Mouse (Mus musculus) cerebellum, postnatal 4 days (tissue): Measurements from ENCODE around the gene Tead1.

ENCODE experiments used
- DNase-seq, 2 experiments: peaks; one replicate each; pipeline ENCODE4 v3.0.0; 2022; ENCODE audit warnings: low spot score in 2 of 2, mixed read lengths in 1 of 2

Tead1 gene

DNA sequence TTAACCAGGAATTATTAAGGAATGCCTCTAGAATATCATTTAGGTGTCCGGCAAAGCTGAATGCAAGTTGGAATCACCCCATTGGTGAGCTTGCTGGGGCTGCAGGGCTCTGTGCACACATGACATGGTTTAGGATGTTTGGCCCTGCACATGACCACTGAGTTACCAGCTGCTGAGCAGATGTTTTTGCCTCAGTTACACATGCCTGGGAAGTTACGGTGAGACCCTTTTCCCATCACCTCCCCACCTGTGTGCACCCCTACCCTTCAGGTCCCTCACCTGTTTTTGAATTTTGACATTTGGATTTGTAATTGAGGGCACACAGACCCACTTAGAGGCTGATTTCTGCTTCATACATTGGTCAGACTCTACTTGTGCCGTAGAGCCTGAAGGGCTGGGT lies 6.9 kb downstream of the Tead1 start:
- no peak for DNase-seq

DNA sequence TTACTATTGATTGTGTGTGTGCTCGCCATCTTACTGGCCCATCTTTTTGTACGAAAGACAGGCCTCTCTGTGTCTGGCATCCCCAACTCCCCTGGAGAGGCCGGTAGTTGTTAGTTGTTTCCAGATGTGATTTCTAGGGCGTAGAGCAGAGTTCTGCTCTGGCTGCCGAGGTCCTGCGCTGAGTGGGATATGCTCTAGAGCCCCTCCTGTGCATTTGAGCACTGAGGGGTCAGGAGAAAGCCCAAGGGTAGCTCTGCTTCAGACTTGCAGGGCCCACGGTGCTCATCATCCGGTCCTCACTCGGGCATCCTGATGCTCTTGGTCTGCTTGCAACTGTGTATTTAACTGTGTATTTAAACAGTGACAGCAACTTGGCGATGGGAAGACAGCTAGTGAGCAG lies 7.5 kb downstream of the Tead1 start:
- no peak for DNase-seq

DNA sequence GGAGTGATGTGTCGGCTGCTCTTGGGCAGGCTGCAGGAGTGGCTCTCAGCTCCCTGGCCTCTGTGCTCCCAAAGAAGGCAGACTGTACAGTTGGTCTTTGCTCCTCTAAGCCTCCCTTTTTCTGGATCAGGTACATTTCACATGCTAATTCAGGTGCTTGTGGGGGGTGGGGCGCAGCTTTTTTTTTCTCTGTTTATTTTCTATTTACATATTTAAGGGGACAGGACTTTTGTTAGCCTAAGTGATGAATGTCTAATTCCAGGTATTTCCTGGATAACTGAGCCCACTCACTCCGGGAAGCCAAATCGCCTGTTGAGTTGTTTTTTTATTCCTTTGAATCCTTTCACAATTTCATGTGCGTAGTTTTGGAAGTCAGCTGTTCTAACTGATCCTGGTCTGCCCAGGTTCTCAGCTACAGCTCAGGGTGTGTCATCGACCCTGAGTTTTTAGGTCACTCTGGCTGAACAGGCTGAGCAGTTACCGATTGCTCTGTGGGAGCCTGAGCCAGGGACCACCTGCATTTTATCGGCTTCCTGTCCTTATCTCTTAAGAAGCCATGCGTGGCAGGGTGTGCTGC lies 9.4 kb downstream of the Tead1 start:
- DNase-seq = no peak

DNA sequence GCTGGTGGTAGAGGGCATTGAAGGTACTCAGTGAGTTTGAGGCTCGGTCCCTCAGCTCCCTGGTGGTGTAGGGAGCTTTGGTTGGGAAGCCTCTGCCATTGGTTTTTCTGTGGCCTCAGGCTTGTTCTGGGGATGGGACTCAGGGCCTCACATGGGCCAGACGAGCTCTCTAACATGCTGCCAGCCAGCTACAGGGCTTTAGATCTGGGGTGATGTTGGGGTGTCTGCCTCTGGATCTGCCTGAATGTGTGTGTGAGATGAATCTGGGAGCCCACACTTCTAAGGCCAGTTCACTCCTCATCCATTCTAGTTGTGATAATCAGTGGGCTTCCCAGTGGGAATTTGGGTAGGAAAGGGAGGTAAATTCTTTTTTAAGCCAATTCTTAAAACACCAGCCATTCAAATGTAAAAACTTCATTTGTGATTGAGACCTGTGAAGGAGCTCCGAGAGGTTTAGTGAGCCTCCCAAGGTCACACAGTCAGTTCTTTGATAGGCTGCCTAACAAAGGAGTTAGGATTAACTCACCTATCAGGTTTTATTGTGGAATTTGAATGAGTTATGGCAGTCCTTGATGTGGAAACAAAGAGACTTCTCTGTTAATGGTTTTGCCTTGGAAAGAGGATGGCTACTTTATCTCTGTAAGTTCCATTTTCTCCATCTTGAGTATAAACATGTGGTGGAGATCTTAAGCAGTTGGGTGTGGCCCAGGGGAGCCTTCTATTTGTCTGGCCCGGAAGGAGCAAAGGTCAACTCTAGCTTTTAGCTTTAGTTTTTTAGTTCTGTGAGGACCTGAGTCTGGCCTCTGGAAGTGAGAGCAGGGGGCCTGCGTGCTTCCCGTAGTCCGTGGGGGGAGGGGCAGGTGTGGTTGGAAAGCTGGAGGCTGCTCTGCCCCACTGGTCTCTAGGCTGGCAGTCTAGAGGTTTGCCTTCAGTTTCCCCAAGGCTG lies 12.0 kb downstream of the Tead1 start:
- no peak for DNase-seq

DNA sequence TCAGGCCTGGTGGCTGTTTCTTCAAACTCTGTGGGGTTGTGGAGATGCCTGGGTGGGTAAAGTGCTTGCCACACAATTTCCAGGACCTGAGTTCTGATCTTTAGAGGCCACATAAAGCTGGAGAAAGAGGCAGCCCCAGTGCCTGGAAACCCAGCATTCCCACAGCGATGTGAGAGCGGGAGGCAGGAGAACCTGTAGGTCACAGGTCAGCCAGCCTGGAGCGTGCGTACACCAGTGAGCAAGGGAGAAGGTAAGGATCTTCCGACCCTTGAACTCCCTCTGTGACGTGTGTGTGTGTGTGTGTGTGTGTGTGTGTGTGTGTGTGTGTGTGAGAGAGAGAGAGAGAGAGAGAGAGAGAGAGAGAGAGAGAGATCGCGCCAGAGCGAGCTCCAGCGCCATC lies 14.4 kb downstream of the Tead1 start:
- DNase-seq = no peak

DNA sequence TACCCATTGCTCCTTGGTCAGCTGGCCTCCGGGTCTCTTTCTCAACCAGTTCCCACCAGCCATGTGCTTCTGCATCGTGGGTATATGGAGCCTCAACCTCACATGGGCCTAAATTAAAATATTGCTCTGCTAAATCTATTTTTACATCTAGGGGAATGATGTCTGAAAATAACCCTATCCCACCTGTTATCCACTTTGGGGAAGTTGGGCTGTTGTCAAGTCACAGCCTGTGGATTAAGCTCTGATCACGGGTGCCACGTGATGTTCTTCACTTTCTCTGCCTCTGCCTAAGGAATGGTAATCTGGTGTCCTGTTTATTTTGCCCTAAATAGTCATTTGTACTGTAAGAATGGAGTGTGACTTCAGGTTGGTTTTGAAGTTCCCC lies 17.7 kb downstream of the Tead1 start:
- no peak for DNase-seq

DNA sequence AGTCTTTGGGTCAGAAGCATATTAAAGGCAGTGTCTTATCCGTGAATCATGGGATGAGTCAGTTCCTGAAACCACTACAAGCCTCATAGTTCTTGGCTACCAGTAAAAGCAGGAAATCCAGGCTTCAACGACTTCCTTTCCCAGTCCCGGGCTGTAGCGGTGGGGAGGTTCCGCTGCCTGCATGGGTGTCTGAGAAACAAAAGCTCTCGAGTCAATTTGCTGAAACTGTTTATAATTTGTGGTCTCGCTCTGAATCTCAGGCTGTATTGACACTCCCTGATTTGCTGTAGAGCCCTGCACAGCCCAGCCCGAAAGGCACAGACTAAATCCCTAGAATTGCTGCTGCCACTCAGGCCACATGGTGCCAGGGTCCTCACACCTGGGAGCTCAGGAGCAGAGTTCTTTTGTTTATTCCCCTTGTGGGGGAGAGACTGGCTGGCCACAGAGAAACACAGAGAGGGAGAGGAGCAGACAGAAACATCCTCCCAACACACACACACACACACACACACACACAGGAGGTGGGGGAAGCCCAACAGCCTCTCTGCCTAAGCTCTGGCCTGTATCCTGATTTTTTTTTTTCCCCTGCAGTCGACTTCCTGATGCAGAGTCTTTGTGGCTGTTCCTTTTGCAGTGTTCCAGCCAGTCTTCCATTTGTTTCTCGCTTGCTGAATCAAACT lies 18.2 kb downstream of the Tead1 start:
- DNase-seq = peak in 1 of 2 experiments; percentile 19

DNA sequence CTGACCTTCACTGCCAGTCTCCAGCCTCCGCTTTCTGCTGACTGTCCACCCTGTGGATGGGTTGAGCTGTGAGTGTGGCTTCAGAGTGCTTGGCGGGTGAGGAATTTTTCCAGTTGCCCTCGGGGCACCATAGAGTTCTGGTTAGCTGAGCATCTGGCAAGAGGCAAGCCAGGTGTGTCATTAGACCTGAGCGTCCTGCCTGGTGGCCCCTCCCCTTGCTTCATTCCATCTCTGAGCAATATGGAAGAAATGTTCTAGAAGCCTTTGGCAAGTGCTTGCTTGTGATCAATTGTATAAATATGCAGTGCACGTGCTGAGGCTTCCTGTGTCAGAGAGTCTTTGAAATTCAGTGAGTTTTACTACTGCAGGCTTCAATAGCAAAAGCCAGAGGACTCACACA lies 21.0 kb downstream of the Tead1 start:
- DNase-seq = no peak

DNA sequence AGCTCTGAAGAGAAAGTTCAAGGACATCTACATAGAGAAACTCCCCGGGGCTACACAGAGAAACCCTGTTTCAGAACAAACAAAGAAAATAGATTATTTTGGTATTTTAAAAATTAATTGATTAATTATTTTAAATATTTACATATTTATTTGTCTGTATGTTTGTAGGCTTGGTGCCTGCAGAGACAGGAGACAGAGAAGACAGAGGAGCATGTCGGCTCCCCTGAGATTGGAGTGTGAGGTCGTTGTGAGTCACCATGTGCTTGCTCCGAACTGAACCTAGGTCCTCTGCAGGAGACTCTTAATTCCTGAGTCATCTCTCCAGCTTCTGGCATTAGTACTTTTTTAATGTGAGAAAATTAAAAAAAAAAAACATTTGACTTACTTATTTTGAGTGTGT lies 24.2 kb downstream of the Tead1 start:
- DNase-seq = no peak

DNA sequence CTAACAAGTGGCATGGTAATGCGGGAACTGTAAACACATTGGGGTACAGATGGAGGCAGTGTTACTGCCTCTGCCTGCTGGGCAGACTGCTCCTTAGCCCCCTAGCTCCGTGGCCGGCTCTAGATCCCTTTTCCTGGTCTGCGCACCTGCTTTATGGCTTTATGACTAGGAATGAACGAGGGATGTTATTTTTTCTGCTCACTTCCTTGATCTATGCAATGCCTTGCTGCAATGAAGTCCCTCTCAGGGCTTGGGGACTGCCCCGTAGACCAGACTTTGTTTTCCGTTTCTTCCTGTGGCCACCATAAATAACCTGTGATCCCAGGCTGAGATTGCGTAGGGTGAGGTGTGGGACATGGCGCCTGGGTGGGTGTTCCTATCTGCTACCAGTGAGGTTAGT lies 26.8 kb downstream of the Tead1 start:
- no peak for DNase-seq

DNA sequence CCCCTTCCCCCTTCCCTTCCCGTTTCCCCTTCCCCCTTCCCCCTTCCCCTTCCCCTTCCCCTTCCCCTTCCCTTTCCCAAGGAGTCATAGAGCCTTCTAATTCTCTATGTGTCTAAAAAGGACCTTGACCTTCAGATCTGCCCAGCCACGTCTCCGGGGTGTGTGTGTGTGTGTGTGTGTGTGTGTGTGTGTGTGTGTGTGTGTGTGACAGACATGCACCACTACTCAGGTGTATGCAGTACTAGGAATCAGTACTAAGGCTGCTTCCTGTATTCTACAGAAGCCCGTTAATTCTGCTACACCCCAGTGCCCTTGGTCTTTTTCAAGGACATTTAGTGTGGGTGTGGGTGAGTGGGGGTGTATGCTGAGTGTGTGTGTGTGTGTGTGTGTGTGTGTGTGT lies 27.6 kb downstream of the Tead1 start:
- no peak for DNase-seq

DNA sequence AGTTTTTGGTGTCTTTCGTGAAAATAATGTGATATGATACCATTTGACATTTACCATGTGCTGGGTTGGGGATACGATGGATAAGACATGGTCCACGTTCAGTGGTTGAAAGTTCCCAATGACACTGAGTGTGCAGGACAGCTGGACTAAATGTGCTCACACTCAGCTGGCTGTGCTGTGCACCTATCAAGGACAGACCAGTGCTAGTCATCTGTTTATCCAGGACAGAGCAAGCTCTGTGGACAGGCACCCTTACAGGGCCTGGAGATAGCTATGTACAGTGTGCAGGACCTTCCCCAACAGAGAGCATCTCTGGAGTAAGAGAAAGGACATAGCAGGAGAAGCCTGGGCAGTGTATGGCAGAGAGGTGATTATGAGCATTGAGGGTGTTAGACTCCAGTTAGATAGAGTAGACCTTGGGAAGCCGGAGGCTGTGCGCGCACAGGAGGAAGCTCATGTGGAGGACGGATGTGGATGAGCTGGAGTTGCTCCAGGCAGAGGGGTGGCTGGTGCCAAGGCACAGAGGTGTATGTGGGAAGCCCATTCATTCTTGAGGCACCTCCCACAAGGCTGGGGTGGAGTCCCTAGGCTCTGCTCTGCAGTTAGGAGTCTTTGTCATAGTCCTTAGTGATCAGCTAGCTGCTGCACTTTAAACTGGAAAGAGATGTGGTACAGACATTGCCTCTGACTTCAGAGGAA lies 31.4 kb downstream of the Tead1 start:
- no peak for DNase-seq

DNA sequence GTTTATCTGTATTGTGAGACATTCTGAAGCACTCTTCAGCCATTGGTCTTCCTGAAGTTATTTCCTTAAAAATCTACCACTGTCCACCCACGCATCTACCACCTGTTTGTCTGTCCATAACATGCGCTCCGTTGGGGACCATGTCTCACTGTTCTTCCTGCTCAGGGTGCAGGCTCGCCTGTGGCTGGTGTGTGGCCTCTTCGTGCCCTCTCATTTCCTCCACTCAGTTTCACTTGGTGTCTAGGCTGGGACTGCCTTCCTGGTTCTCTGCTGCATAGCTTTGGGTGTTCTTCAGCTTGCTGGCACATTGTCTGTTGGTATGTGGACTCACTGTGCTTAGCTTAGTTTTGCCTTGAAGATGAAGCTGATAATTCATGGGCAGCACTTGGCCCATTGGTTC lies 32.9 kb downstream of the Tead1 start:
- DNase-seq = no peak

DNA sequence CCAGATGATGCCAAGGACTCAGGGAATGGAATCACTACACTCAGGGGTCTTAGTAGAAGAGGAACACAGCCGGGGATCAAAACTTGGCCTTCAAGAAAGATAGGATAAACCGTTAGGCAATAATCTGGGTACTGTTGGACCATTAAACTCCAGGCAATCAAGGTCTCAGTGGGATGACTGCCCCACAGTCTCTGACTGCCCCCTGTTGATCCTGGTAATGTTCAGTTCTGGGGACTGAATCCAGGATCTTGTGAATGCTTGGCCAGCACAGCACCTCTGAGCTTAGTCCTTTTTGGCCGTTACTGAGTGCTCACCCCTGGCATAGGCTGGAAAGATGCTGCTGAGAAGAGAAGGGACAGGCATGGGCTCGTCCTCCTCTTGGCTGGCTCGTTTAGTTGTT lies 34.4 kb downstream of the Tead1 start:
- DNase-seq = no peak

DNA sequence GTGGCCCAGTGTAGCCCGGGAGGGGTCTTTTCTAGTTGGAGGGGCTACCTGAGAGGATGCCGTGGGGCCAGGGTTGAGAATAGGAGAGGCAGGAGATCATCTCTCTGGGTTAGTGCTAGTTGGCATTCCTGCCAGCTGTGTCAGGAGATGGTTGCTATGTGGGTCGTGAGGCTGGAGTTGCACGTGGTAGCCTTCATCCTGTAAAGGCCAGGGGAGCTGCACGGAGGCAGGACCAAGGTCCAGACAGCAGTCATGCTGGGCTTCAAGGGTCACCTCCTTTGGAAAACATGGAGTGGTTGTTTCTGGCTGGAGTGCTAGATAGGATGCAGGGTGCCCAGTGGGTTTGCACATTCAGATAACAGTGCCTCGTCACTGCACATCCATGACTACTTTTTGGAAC lies 35.7 kb downstream of the Tead1 start:
- no peak for DNase-seq

DNA sequence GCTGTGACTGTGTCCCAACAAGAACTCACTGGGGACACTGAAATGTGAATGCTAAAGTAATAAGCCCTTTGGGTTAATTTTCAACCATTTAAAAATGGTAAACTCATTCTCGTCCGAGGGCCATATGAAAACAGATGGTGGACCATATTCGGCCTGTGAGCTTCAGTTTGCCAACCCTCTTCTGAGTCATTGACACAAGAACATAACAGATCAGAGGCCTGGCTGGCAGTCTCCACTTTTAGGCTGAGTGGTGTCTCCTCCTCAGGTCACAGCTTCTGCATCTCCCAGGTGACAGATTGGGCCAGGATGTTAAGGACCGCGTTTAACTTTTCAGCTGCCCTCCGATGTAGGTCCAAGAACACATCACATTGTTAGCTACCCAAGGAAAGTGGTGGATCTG lies 37.6 kb downstream of the Tead1 start:
- no peak for DNase-seq

DNA sequence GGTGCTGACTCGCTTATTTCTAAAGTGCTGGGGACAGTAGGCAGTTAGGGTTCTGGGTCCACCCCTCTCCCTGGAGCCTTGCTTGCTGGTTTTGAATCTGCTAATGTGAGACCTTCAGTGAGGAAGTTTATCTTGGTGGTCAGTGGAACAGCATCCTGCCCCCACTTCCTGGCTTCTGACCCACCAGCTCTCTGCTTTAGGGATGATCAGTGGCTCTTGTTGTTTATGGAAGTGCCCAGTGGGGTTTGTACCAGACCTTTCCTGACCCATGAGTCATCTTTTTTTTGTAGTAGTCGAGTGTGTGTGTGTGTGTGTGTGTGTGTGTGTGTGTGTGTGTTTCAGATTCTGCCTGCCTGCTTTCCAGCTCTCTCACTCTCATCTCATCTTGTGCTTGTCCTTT lies 38.6 kb downstream of the Tead1 start:
- no peak for DNase-seq

DNA sequence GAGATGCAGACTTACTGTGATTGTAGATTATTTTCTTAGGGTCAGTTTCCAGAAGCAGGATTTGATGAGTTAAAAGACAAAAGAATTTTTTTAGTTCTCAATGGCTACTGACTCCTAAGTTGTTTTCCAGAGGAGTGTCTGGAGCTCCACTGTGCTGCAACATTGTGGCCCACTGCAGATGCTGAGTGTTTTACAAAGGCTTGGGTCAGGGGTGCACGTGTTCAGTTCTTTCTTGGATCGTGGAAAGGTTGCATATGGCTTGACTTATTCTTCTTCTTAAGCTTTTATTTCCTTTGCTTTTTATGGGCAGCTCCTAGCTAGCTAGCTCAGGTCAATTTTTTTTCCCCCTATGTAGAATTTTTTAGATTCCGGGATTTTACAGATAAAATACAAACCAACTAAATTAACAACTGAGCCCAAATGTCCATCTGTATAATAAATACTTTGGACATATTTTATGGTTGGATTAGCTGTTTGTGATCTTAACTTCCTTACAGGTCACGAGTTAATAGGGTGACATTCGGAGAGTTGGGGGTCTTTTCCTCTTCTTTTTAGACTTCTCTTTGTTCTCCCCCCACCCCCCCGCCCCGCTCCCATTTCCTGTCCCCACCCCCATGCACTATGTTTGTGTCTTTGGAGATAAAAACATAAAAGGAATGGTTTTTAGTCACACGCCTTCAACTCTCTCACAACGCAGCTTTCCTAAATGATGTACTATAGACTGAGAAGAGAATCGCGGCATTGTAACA lies 40.5 kb downstream of the Tead1 start:
- no peak for DNase-seq

DNA sequence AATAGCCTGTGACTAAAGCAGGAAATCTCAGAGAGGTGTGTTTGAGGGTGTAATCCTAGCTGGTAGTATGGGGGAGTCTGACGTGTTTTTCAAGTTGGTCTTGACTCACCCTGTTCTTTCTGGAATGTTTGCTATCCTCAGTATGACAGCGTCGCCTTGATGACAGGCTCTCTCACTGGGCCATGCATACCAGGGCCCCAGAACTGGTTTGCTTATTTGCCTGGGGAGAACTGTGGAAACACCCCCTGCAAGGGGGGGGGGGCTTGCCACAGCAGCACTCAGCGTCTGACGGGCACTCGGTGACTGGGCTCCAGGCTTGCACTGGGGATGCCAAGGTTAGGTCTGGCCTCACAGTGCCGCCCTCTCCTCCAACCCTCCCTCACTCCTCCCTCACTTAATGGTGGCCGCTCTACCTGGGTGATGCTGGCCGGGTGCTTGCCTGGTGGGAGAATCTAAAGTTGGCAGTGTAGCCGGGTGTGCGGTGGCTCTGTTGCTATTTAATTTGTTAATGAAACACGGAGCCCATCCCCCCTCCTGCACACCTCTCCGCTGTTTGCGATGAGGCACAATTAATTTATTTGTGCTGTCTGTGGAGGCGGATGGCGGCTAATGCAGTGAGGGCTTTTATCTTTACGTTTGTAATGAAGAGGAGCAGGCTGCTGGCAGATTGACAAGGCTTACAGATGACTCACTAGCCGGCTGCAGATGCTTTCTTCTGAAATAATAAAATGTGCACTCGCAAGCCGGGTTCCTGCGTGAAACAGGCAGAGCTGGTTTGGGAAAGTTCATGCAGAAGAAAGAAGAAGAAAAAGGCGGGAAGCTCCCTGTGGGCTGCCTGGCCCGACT lies 41.2 kb downstream of the Tead1 start:
- DNase-seq = peak in 1 of 2 experiments; percentile 29

DNA sequence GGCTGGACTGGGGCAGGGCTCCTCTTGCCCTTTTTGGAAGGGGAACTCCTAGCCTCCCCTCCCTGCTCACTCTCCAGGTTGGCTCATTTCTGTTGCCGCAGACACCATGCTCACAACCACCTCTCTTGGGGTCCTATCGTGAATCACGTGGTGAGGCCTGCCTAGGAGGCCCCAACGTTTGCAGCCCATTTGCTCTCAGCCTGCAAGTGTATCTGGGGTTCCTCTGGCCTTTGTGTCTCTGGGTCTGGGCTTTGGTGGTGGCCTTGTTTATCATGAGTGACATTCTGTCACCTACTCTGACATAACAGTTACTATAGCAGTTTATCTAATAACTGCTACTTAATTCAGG lies 41.8 kb downstream of the Tead1 start:
- no peak for DNase-seq

DNA sequence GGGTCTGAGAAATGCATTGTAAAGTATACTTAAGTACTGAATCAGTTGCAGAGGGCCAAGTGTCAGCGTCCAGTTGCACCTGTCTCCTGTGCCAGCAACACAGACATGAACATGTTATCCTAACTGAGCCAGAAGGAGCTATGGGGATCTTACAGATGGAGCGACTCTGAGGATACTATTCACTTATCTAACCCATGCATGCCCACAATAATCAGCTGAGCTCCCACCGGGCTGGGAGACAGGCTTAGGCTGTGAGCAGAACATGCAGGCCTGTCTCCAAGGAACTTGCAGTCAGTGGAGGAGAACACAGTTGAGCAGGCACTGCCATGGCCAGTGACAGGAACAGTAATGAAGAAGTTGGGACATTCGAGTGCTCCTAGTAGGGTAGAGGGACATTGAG lies 42.7 kb downstream of the Tead1 start:
- no peak for DNase-seq
